ENCODE assay signal across 17 mouse cellular contexts in the genomic region with DNA sequence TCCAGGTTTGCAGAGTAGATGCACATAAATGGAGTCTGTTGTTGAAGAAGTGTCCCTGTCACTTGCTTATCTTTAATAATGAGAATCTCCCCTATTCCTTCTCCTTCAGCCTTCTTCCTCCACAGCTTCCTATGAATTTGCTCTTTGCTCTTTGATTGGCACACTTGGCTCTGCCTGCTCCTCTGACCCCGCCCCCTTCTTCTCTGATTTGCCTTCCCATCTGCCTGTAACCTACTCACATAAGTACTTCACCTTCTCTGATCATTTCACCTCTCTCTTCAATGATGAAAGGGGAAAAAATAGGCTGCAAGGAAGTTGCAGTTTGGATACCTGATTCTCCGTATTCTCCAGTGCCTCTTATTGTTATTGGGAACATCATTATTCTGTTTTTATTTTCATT.
"Had no signal": no experiment of that assay in that cellular context is flagged by ENCODE, and none has a peak within 500 bp of the region (broad histone marks: within the 10 kb centered on the region; RNA-seq: fewer than 3 reads in every experiment).

No protein-coding gene starts in this region.

- ATAC-seq: liver, postnatal 0 days; midbrain, embryonic 16.5 days had no signal

- H3K4me3 ChIP-seq: kidney, embryonic 15.5 days; limb, embryonic 12.5 days; liver, embryonic 13.5 days; lung, embryonic 15.5 days; midbrain, embryonic 12.5 days; neural tube, embryonic 13.5 days; stomach, embryonic 15.5 days had no signal

- H3K27ac ChIP-seq: kidney, embryonic 15.5 days; limb, embryonic 12.5 days; liver, embryonic 13.5 days; lung, embryonic 15.5 days; midbrain, embryonic 12.5 days; neural tube, embryonic 13.5 days; stomach, embryonic 15.5 days had no signal

- H3K4me1 ChIP-seq: kidney, embryonic 15.5 days; limb, embryonic 12.5 days; liver, embryonic 13.5 days; lung, embryonic 15.5 days; midbrain, embryonic 12.5 days; neural tube, embryonic 13.5 days; stomach, embryonic 15.5 days had no signal

- DNase-seq: kidney, adult 2 months; kidney, postnatal 14 days; layer of hippocampus, adult 9-11 months; layer of hippocampus, postnatal 36 days; liver; liver, embryonic 13.5 days; liver, postnatal 0 days; lung, postnatal 14 days; retina, postnatal 1 day; right cerebral cortex, postnatal 14 days had no signal

- H3K27me3 ChIP-seq: kidney, embryonic 15.5 days; limb, embryonic 12.5 days; liver, embryonic 13.5 days; lung, embryonic 15.5 days; midbrain, embryonic 12.5 days; neural tube, embryonic 13.5 days; stomach, embryonic 15.5 days had no signal
